ENCODE assay signal across 12 mouse cellular contexts in the genomic region with DNA sequence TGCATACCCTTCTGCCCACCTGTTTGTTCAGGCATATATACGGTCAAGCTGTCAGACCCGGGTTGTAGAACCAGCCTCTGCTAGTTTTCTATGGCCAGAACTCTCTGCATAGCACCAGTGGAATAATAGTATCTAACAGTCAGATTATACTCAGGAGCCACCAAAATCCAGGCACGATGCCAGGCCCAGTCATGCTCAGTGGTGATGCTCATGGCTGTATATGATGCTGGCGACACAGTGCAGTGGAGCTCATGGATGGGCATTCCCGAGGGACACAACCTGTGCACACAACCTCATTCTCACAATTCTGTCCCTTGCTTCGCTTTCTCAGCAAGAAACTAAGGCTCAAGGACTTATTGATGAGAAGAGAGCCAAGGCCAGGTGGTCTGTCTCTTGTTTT. TPM values are rescaled to one million over a fixed set of nuclear protein-coding genes. Genes with fewer than 3 reads are reported as not detected.
DNase-seq lines count a peak whose midpoint lies in the region; ATAC-seq lines count a peak whose summit lies in the region.
"Had no signal": no experiment of that assay in that cellular context is flagged by ENCODE, and none has a peak within 500 bp of the region (broad histone marks: within the 10 kb centered on the region; RNA-seq: fewer than 3 reads in every experiment).

No protein-coding gene starts in this region.

- 89% methylated on average over 6 of the region's 6 CpGs for WGBS in hindbrain, embryonic 10.5 days
- WGBS in hindbrain, embryonic 14.5 days, result 82% methylated on average over 6 of the region's 6 CpGs
- WGBS in midbrain, embryonic 10.5 days, result 91% methylated on average over 6 of the region's 6 CpGs
- 84% methylated on average over 6 of the region's 6 CpGs for WGBS in midbrain, embryonic 11.5 days
- 38% methylated on average over 6 of the region's 6 CpGs for WGBS in limb, embryonic 13.5 days

- no peak for ATAC-seq in hindbrain, embryonic 14.5 days (ENCODE audit: low FRiP score)
- ATAC-seq in midbrain, embryonic 11.5 days (ENCODE audit: low FRiP score), result no peak
- ATAC-seq in limb, embryonic 13.5 days (ENCODE audit: low FRiP score, low read depth), result peak; percentile 20; the same call in 1 of the 2 replicates
- ATAC-seq in inflammation-experienced regulatory T-cells, adult 6 months, result no peak
- ATAC-seq: intestine, embryonic 16.5 days; liver, embryonic 12.5 days had no signal

- no peak overlapping the region for H3K9ac ChIP-seq in hindbrain, embryonic 14.5 days
- H3K9ac ChIP-seq in midbrain, embryonic 11.5 days (ENCODE audit: low read length), result no peak overlapping the region
- H3K9ac ChIP-seq in limb, embryonic 13.5 days, result peak overlapping the region; percentile 2; the same call in 1 of the 2 replicates
- H3K9ac ChIP-seq: embryonic facial prominence, embryonic 12.5 days; liver, embryonic 12.5 days had no signal

- DNase-seq in adrenal gland, postnatal 14 days, result peak; percentile 58
- no peak for DNase-seq in adrenal gland, adult (ENCODE audit: inconsistent age in 2 of 2, low spot score in 1 of 2)
- no peak for DNase-seq in hindbrain, embryonic 10.5 days (ENCODE audit: low spot score)
- no peak for DNase-seq in hindbrain, embryonic 14.5 days (ENCODE audit: low spot score)
- no peak for DNase-seq in midbrain, embryonic 10.5 days (ENCODE audit: low spot score)
- no peak for DNase-seq in midbrain, embryonic 11.5 days (ENCODE audit: low spot score, missing footprints)
- DNase-seq: thymus, adult 18-20 months had no signal

- H3K4me3 ChIP-seq in hindbrain, embryonic 10.5 days, result no peak overlapping the region
- H3K4me3 ChIP-seq in hindbrain, embryonic 14.5 days (replicated peaks; ENCODE audit: low read length), result no peak overlapping the region
- no peak overlapping the region for H3K4me3 ChIP-seq in midbrain, embryonic 10.5 days
- no peak overlapping the region for H3K4me3 ChIP-seq in midbrain, embryonic 11.5 days (ENCODE audit: low read depth, low read length)
- H3K4me3 ChIP-seq in limb, embryonic 13.5 days, result no peak overlapping the region
- H3K4me3 ChIP-seq: embryonic facial prominence, embryonic 12.5 days; liver, embryonic 12.5 days had no signal

- H3K27me3 ChIP-seq in hindbrain, embryonic 10.5 days (ENCODE audit: insufficient read depth, poor library complexity, severe bottlenecking), result peaks cover 7% of the 10 kb centered on the region; the same call in 1 of the 2 replicates
- no peaks in the 10 kb centered on the region for H3K27me3 ChIP-seq in hindbrain, embryonic 14.5 days (ENCODE audit: control insufficient read depth, insufficient read depth, low read length)
- H3K27me3 ChIP-seq in midbrain, embryonic 10.5 days (ENCODE audit: low read depth, poor library complexity, severe bottlenecking), result peaks cover 51% of the 10 kb centered on the region
- H3K27me3 ChIP-seq in midbrain, embryonic 11.5 days (ENCODE audit: control insufficient read depth, insufficient read depth, low read length), result peaks cover 6% of the 10 kb centered on the region; the same call in 1 of the 2 replicates
- H3K27me3 ChIP-seq in limb, embryonic 13.5 days, result peaks cover 71% of the 10 kb centered on the region
- H3K27me3 ChIP-seq: embryonic facial prominence, embryonic 12.5 days; liver, embryonic 12.5 days had no signal

- H3K9me3 ChIP-seq in hindbrain, embryonic 10.5 days, result no peaks in the 10 kb centered on the region
- no peaks in the 10 kb centered on the region for H3K9me3 ChIP-seq in hindbrain, embryonic 14.5 days (ENCODE audit: control insufficient read depth, low read length)
- H3K9me3 ChIP-seq in midbrain, embryonic 10.5 days (replicated peaks), result no peaks in the 10 kb centered on the region
- no peaks in the 10 kb centered on the region for H3K9me3 ChIP-seq in midbrain, embryonic 11.5 days (ENCODE audit: control insufficient read depth, low read length)
- H3K9me3 ChIP-seq in limb, embryonic 13.5 days, result no peaks in the 10 kb centered on the region
- H3K9me3 ChIP-seq: embryonic facial prominence, embryonic 12.5 days; liver, embryonic 12.5 days had no signal

- peaks cover 29% of the 10 kb centered on the region; the same call in 1 of the 2 replicates for H3K36me3 ChIP-seq in hindbrain, embryonic 10.5 days
- H3K36me3 ChIP-seq in hindbrain, embryonic 14.5 days (replicated peaks; ENCODE audit: control insufficient read depth, insufficient read depth), result no peaks in the 10 kb centered on the region
- H3K36me3 ChIP-seq in midbrain, embryonic 10.5 days, result peaks cover 16% of the 10 kb centered on the region
- no peaks in the 10 kb centered on the region for H3K36me3 ChIP-seq in midbrain, embryonic 11.5 days (ENCODE audit: control insufficient read depth, insufficient read depth, low read length)
- H3K36me3 ChIP-seq in limb, embryonic 13.5 days, result no peaks in the 10 kb centered on the region
- H3K36me3 ChIP-seq: liver, embryonic 12.5 days had no signal

- H3K4me2 ChIP-seq in hindbrain, embryonic 14.5 days (replicated peaks), result no peak overlapping the region
- no peak overlapping the region for H3K4me2 ChIP-seq in midbrain, embryonic 11.5 days
- no peak overlapping the region for H3K4me2 ChIP-seq in limb, embryonic 13.5 days (replicated peaks)
- H3K4me2 ChIP-seq: embryonic facial prominence, embryonic 12.5 days; liver, embryonic 12.5 days had no signal

- peaks cover 87% of the 10 kb centered on the region for H3K4me1 ChIP-seq in hindbrain, embryonic 10.5 days (replicated peaks)
- H3K4me1 ChIP-seq in hindbrain, embryonic 14.5 days (replicated peaks; ENCODE audit: control insufficient read depth, insufficient read depth, low read length), result no peaks in the 10 kb centered on the region
- peaks cover 69% of the 10 kb centered on the region for H3K4me1 ChIP-seq in midbrain, embryonic 10.5 days
- peaks cover 22% of the 10 kb centered on the region for H3K4me1 ChIP-seq in midbrain, embryonic 11.5 days (ENCODE audit: control insufficient read depth, insufficient read depth, low read length)
- H3K4me1 ChIP-seq in limb, embryonic 13.5 days, result peaks cover 36% of the 10 kb centered on the region
- H3K4me1 ChIP-seq: liver, embryonic 12.5 days had no signal

- peak overlapping the region; percentile 59; the same call in 1 of the 2 replicates for H3K27ac ChIP-seq in hindbrain, embryonic 10.5 days
- no peak overlapping the region for H3K27ac ChIP-seq in hindbrain, embryonic 14.5 days
- 0 out of 2 replicates have a peak overlapping the region, but pooled peaks have one; percentile 28 for H3K27ac ChIP-seq in midbrain, embryonic 10.5 days (replicated peaks)
- no peak overlapping the region for H3K27ac ChIP-seq in midbrain, embryonic 11.5 days (ENCODE audit: low read depth, low read length)
- no peak overlapping the region for H3K27ac ChIP-seq in limb, embryonic 13.5 days
- H3K27ac ChIP-seq: embryonic facial prominence, embryonic 12.5 days; liver, embryonic 12.5 days had no signal

RNA-seq across cellular contexts. Expression of gene Scube1, which starts 58.8 kb away (rescaled TPM):
- total RNA-seq in adrenal gland, postnatal 14 days (2021), result 5.9 and 6.6 TPM in 2 replicates
- 62.6 and 70.5 TPM in 2 replicates for polyA plus RNA-seq in hindbrain, embryonic 10.5 days (2016; fragmentation: Nextera tagmentation; extraction: Ambion mirVana)
- polyA plus RNA-seq in hindbrain, embryonic 14.5 days (2014; fragmentation: Nextera tagmentation; extraction: Ambion mirVana), result 10.4 and 12.7 TPM in 2 replicates
- polyA plus RNA-seq in midbrain, embryonic 10.5 days (2016; fragmentation: Nextera tagmentation; extraction: Ambion mirVana), result 64.4 and 74.8 TPM in 2 replicates
- polyA plus RNA-seq in midbrain, embryonic 11.5 days (2014; fragmentation: Nextera tagmentation; extraction: Ambion mirVana), result 27.8 and 31.4 TPM in 2 replicates
- polyA plus RNA-seq in limb, embryonic 13.5 days (2015; fragmentation: Nextera tagmentation; extraction: Ambion mirVana), result 18.5 and 22.0 TPM in 2 replicates
- polyA plus RNA-seq in inflammation-experienced regulatory T-cells, adult 6 months (2017; shearing (Covaris generic)), result not detected

Comparison
In these comparisons a context has a peak if more than half of its experiments do, and no peak if none do; other contexts are left out.
1. H3K27ac ChIP-seq: peak in hindbrain, embryonic 10.5 days (single experiment) and midbrain, embryonic 10.5 days (single experiment); none in hindbrain, embryonic 14.5 days (single experiment), midbrain, embryonic 11.5 days (single experiment) and limb, embryonic 13.5 days (single experiment).
2. RNA of gene Scube1, which starts 58.8 kb away (polyA plus RNA-seq): 64.4 to 74.8 TPM in midbrain, embryonic 10.5 days, 62.6 to 70.5 TPM in hindbrain, embryonic 10.5 days, 27.8 to 31.4 TPM in midbrain, embryonic 11.5 days, 18.5 to 22.0 TPM in limb, embryonic 13.5 days and 10.4 to 12.7 TPM in hindbrain, embryonic 14.5 days; not detected in inflammation-experienced regulatory T-cells, adult 6 months; every median in the first group is over 10 times any median in the second.